Mouse (Mus musculus): ENCODE results near the gene Irf2bp2. TPM values are rescaled to one million over a fixed set of nuclear protein-coding genes. Genes with fewer than 3 reads are reported as not detected.

The Irf2bp2 gene
- total RNA-seq (2021) = 10 to 100 TPM; 63.9 to 78.4 TPM
- long read RNA-seq, experiment 1, full-length matches to known transcripts = 41 of 55 reads
- long read RNA-seq, experiment 1, partial matches to known transcripts = 0 of 55 reads
- long read RNA-seq, experiment 1, other reads (novel, unspliced or antisense) = 14 of 55 reads
- long read RNA-seq, experiment 2, full-length matches to known transcripts = 50 of 60 reads
- long read RNA-seq, experiment 2, partial matches to known transcripts = 0 of 60 reads
- long read RNA-seq, experiment 2, other reads (novel, unspliced or antisense) = 10 of 60 reads

GRCm38 (mm10) chr8:126593889-126594480 lies at the start of gene Irf2bp2:
Gene Irf2bp2 (minus strand): TSS chr8:126593986.
- no peak for TF ChIP-seq CTCF (IDR thresholded peaks at IDR 0.05)
- intact Hi-C loops (cut with DNase I) = loop anchor here (1.0 to 5.0 kb wide), 9 partner anchors 55 to 327 kb away; no protein-coding TSS in a partner anchor
- peak; percentile 82 to 90 for DNase-seq (ENCODE audit: extremely low spot score in 1 of 2, low spot score in 2 of 2)
- H3K27ac ChIP-seq = peak within 1 kb of the TSS; percentile 98
- peak within 1 kb of the TSS; percentile 73 for H3K4me3 ChIP-seq

DNA sequence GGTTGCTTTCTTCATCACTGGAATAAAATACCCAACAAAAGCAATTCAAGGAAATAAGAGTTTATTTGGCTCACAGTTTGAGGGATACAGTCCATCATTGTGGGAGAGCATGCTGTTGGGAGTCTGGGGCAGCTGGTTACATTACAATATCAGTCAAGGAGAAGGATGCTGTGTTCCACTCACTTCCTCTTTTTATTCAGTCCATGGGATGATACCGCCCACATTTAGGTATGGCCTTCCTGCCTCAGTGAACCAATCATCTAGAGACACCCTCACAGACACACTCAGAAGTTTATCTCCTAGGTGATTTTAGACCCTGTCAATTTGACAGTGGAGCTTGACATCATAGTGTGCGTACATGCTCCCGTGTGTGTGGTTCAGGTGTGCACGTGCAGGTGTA lies 48.9 kb upstream of the Irf2bp2 start:
- intact Hi-C loops (cut with DNase I) = no loop called here
- TF ChIP-seq CTCF (IDR thresholded peaks at IDR 0.05) = no peak
- Histone ChIP-seq H3K4me3 (no peak overlapping the region), H3K27ac (no peak overlapping the region)
- DNase-seq (ENCODE audit: extremely low spot score in 1 of 2, low spot score in 2 of 2) = no peak

DNA sequence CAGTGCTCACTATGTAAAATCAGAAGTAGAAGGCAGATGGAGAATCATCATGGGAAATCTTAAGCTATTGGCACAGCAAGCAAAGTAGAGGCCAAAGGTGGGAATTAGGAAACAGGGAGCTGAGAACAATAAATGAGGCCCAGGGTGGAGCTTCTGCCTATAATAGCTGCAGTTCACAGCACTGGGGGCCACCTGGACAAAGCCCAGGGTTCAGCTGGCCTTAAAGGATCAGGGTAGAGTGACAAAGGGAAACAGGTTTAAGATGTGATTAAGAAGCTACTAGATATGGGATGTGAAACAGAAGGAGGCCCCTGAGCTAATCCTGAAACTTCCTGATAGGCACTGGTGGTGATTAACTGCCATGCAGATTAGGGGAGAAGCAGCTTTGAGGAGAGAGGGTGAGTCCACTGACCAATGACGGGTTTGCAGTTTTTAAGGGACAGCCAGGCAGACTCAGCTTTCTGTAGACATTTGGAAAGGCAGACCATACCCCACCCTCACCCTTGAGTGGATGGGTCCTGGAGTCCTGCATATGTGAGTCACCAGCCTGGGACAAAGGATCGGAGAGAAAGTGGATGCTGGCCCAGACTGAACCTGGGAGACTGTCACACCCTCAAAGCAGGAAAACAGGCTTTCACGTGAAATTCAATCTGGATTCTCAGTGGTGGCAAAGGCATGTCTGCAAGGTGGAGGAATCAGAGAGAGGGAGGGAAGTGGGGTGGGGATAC lies 47.9 kb upstream of the Irf2bp2 start:
- intact Hi-C loops (cut with DNase I) = no loop called here
- Histone ChIP-seq H3K27ac (no peak overlapping the region), H3K4me3 (no peak overlapping the region)
- no peak for DNase-seq (ENCODE audit: extremely low spot score in 1 of 2, low spot score in 2 of 2)
- no peak for TF ChIP-seq CTCF (IDR thresholded peaks at IDR 0.05)

DNA sequence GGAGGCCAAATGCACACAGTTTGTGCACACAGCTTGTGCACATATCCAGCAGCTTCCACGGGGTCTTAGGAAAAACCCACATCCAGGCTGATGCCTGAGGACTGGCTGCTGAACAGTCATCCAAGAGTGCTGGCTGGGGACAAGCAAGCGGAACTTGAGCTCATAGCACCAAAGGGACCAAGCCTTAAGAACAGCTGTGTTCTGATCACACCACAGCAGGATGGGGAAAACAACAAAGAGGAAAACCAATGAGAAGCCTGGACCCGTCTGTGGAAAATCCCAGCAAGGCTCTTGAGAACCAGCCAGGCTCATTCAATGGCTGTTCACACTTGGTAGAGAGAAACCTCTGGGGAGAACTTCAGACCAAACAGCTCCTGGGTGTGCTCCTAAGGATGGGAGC lies 45.4 kb upstream of the Irf2bp2 start:
- H3K27ac ChIP-seq = no peak overlapping the region; the same call in 1 of the 2 replicates
- DNase-seq (ENCODE audit: extremely low spot score in 1 of 2, low spot score in 2 of 2) = no peak
- H3K4me3 ChIP-seq = no peak overlapping the region
- no peak for TF ChIP-seq CTCF (IDR thresholded peaks at IDR 0.05)
- intact Hi-C loops (cut with DNase I) = no loop called here

- Histone ChIP-seq H3K27ac (peak overlapping the region; percentile 82), H3K4me3 (no peak overlapping the region)
- no peak for TF ChIP-seq CTCF (IDR thresholded peaks at IDR 0.05)
- DNase-seq (ENCODE audit: extremely low spot score in 1 of 2, low spot score in 2 of 2) = peak in 1 of 2 experiments; percentile 27
- intact Hi-C loops (cut with DNase I) = no loop called here
These were observed 44.2 kb upstream of the Irf2bp2 start for GRCm38 (mm10) chr8:126638027-126638426.

DNA sequence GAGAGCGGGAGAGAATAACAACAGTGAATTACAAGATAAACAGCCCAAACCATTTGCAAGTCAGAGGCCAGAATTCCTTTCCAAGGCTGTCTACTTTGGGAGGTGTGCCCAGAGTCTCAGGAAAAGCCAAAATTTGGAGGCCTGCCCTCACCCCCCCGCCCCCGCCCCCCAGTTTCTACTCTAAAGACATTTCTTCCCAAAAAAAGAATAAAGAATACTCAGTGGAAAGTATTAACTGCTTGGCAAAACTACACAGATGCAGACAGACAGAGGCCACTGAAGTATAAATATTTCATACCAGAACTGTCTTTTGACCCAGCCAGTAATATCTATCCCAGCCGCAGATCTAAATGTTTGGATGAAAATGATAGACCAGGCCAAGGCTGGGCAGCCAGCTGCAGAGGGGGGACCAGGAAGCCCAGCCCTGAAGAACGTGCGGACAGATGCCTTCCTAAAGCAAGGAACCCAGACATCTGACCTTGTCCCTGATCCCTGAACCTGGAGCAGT lies 40.8 kb upstream of the Irf2bp2 start:
- intact Hi-C loops (cut with DNase I) = no loop called here
- Histone ChIP-seq H3K4me3 (no peak overlapping the region), H3K27ac (no peak overlapping the region)
- DNase-seq (ENCODE audit: extremely low spot score in 1 of 2, low spot score in 2 of 2) = no peak
- TF ChIP-seq CTCF (IDR thresholded peaks at IDR 0.05) = no peak

- Histone ChIP-seq H3K4me3 (no peak overlapping the region), H3K27ac (no peak overlapping the region)
- intact Hi-C loops (cut with DNase I) = no loop called here
- no peak for TF ChIP-seq CTCF (IDR thresholded peaks at IDR 0.05)
- no peak for DNase-seq (ENCODE audit: extremely low spot score in 1 of 2, low spot score in 2 of 2)
These were observed 34.8 kb upstream of the Irf2bp2 start for GRCm38 (mm10) chr8:126628616-126629015.

- no peak for DNase-seq (ENCODE audit: extremely low spot score in 1 of 2, low spot score in 2 of 2)
- intact Hi-C loops (cut with DNase I) = no loop called here
- TF ChIP-seq CTCF (IDR thresholded peaks at IDR 0.05) = no peak
These were observed 32.6 kb upstream of the Irf2bp2 start for GRCm38 (mm10) chr8:126626415-126626814.

GRCm38 (mm10) chr8:126622111-126622795 lies 28.5 kb upstream of the Irf2bp2 start:
- no peak overlapping the region for H3K4me3 ChIP-seq
- intact Hi-C loops (cut with DNase I) = no loop called here
- no peak for TF ChIP-seq CTCF (IDR thresholded peaks at IDR 0.05)

More at GRCm38 (mm10) chr8:126626415-126626814, 32.6 kb upstream of the Irf2bp2 start:
- Histone ChIP-seq H3K4me3 (no peak overlapping the region), H3K27ac (no peak overlapping the region)

GRCm38 (mm10) chr8:126620721-126621120 lies 26.9 kb upstream of the Irf2bp2 start:
- DNase-seq (ENCODE audit: extremely low spot score in 1 of 2, low spot score in 2 of 2) = no peak
- Histone ChIP-seq H3K27ac (no peak overlapping the region), H3K4me3 (no peak overlapping the region)
- no peak for TF ChIP-seq CTCF (IDR thresholded peaks at IDR 0.05)
- intact Hi-C loops (cut with DNase I) = no loop called here

More at GRCm38 (mm10) chr8:126622111-126622795, 28.5 kb upstream of the Irf2bp2 start:
- H3K27ac ChIP-seq = no peak overlapping the region
- no peak for DNase-seq (ENCODE audit: extremely low spot score in 1 of 2, low spot score in 2 of 2)

DNA sequence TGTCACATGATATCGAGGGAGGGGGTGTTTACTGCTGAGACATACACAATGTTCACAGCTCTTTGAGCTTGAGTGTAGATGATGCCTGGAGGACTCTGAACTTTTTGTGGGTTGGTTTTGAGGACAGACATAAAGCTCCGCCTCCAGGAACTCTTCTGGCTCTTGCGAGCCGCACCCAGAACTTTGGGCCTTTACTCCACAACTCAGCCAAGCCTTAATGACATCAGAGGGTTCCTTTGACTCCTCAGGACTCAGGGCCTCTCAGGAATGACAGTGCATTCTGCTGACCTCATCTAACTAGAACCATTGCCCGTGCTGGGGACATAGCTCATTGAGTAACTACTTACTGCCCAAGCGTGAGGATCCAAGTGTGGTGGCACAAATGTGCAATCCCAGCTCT lies 25.7 kb upstream of the Irf2bp2 start:
- Histone ChIP-seq H3K27ac (no peak overlapping the region), H3K4me3 (no peak overlapping the region)
- intact Hi-C loops (cut with DNase I) = no loop called here
- DNase-seq (ENCODE audit: extremely low spot score in 1 of 2, low spot score in 2 of 2) = no peak
- no peak for TF ChIP-seq CTCF (IDR thresholded peaks at IDR 0.05)

Measured in left cerebral cortex, adult 2 months (tissue).